Mouse (Mus musculus): ENCODE measurements around the gene Edrf1.
"Not testable (repeated sequence)": the region's sequence is repeated elsewhere in the genome, so short reads cannot be mapped to it uniquely, and the experiment has no call there.

Gene Edrf1

GRCm38 (mm10) chr7:133645716-133646115 is 8.4 kb downstream of the Edrf1 start:
- DNase-seq (ENCODE audit: low read depth) = peak; percentile 31

- DNase-seq (ENCODE audit: low read depth) = no peak
These were observed 25.1 kb downstream of the Edrf1 start for GRCm38 (mm10) chr7:133662467-133662866.

GRCm38 (mm10) chr7:133669071-133669470 is 31.7 kb downstream of the Edrf1 start:
- peak; percentile 55 for DNase-seq (ENCODE audit: low read depth)

GRCm38 (mm10) chr7:133669946-133670345 is 32.6 kb downstream of the Edrf1 start:
- DNase-seq (ENCODE audit: low read depth) = peak; percentile 35

GRCm38 (mm10) chr7:133670846-133671245 is 33.5 kb downstream of the Edrf1 start:
- DNase-seq (ENCODE audit: low read depth) = no peak

GRCm38 (mm10) chr7:133676002-133676401 is 38.7 kb downstream of the Edrf1 start:
- peak; percentile 20 for DNase-seq (ENCODE audit: low read depth)

GRCm38 (mm10) chr7:133678716-133679115 is 41.4 kb downstream of the Edrf1 start:
- no peak for DNase-seq (ENCODE audit: low read depth)

GRCm38 (mm10) chr7:133679439-133679838 is 42.1 kb downstream of the Edrf1 start:
- no peak for DNase-seq (ENCODE audit: low read depth)

GRCm38 (mm10) chr7:133679961-133680360 is 42.6 kb downstream of the Edrf1 start, which contains the start of gene Mmp21:
TSS of gene Mmp21 (minus strand) at chr7:133680061.
- no peak for DNase-seq (ENCODE audit: low read depth)

- no peak for DNase-seq (ENCODE audit: low read depth)
These were observed 46.3 kb downstream of the Edrf1 start for GRCm38 (mm10) chr7:133683626-133684025.

- DNase-seq (ENCODE audit: low read depth) = peak; percentile 14
These were observed 46.8 kb downstream of the Edrf1 start for GRCm38 (mm10) chr7:133684110-133684509.

- no peak for DNase-seq (ENCODE audit: low read depth)
These were observed 47.4 kb downstream of the Edrf1 start for GRCm38 (mm10) chr7:133684701-133685100.

- not testable (repeated sequence) for DNase-seq (ENCODE audit: low read depth)
These were observed 48.3 kb downstream of the Edrf1 start for GRCm38 (mm10) chr7:133685644-133686043.

- no peak for DNase-seq (ENCODE audit: low read depth)
These were observed 60.8 kb downstream of the Edrf1 start for GRCm38 (mm10) chr7:133698021-133698709.

GRCm38 (mm10) chr7:133699885-133700284 is 62.5 kb downstream of the Edrf1 start:
- DNase-seq (ENCODE audit: low read depth) = no peak

GRCm38 (mm10) chr7:133701366-133701765 is 64.0 kb downstream of the Edrf1 start:
- DNase-seq (ENCODE audit: low read depth) = no peak

GRCm38 (mm10) chr7:133702333-133702732 is 65.0 kb downstream of the Edrf1 start:
- DNase-seq (ENCODE audit: low read depth) = no peak

- no peak for DNase-seq (ENCODE audit: low read depth)
These were observed 66.6 kb downstream of the Edrf1 start for GRCm38 (mm10) chr7:133703906-133704305.

GRCm38 (mm10) chr7:133707301-133707700 is 70.0 kb downstream of the Edrf1 start:
- DNase-seq (ENCODE audit: low read depth) = peak; percentile 60

- DNase-seq (ENCODE audit: low read depth) = no peak
These were observed 78.0 kb downstream of the Edrf1 start for GRCm38 (mm10) chr7:133715387-133715786.

- no peak for DNase-seq (ENCODE audit: low read depth)
These were observed 81.2 kb downstream of the Edrf1 start for GRCm38 (mm10) chr7:133718580-133718979.

GRCm38 (mm10) chr7:133720616-133721015 is 83.3 kb downstream of the Edrf1 start:
- DNase-seq (ENCODE audit: low read depth) = no peak

All from induced T-regulatory cell, adult 2 months (primary cell).